ENCODE assay signal across 8 mouse cellular contexts in the genomic region with DNA sequence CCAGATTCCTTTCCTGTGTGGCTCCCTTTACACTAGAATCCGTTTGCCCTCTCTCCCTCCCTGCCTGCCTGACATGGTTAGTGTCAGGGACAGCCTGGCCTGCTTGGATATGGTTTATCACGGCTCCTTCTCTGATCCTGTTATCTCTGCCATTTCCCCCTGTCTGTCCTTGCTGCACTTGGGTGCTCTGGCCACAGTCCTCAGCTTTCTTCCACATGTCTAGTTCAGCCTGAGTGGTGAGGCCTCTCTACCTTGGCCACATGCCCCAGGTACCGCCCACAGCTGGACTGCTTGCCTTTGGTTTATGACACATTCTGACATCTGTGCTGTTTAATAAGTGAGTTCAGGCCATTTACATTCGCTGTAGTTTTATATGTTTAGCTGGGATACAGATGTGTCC. TPM values are rescaled to one million over a fixed set of nuclear protein-coding genes. Genes with fewer than 3 reads are reported as not detected.
DNase-seq lines count a peak whose midpoint lies in the region; ATAC-seq and TF ChIP-seq lines count a peak whose summit lies in the region.

No protein-coding gene starts in this region.

- peak overlapping the region; percentile 33; the same call in 1 of the 2 replicates for H3K9ac ChIP-seq in liver, adult 2 months (ENCODE audit: low read depth, low read length)
- no peak overlapping the region for H3K9ac ChIP-seq in lung, embryonic 16.5 days (ENCODE audit: low read length)
- H3K9ac ChIP-seq in hindbrain, embryonic 11.5 days (ENCODE audit: low read depth, low read length), result no peak overlapping the region

- H3K4me2 ChIP-seq in lung, embryonic 16.5 days (ENCODE audit: low read depth, low read length), result no peak overlapping the region
- no peak overlapping the region for H3K4me2 ChIP-seq in hindbrain, embryonic 11.5 days (replicated peaks; ENCODE audit: low read depth, low read length)

- ATAC-seq in lung, embryonic 16.5 days (ENCODE audit: low read depth), result peak; percentile 59; the same call in 1 of the 2 replicates
- ATAC-seq in hindbrain, embryonic 11.5 days (ENCODE audit: low FRiP score), result no peak

- no peaks in the 10 kb centered on the region for H3K9me3 ChIP-seq in lung, embryonic 16.5 days (ENCODE audit: control insufficient read depth, low read length)
- H3K9me3 ChIP-seq in hindbrain, embryonic 11.5 days (ENCODE audit: control insufficient read depth, low read length), result no peaks in the 10 kb centered on the region

- WGBS in liver, adult 2 months, result 8% methylated on average over 4 of the region's 4 CpGs
- 11% methylated on average over 4 of the region's 4 CpGs for WGBS in kidney, adult 2 months
- WGBS in lung, embryonic 16.5 days, result 35% methylated on average over 4 of the region's 4 CpGs
- 75% methylated on average over 4 of the region's 4 CpGs for WGBS in cerebellum, adult 2 months
- 67% methylated on average over 4 of the region's 4 CpGs for WGBS in hindbrain, embryonic 11.5 days

- H3K27ac ChIP-seq in liver, adult 2 months (replicated peaks; ENCODE audit: insufficient read depth, low read depth, low read length), result peak overlapping the region; percentile 51
- H3K27ac ChIP-seq in kidney, adult 2 months (ENCODE audit: insufficient read depth, low read depth, low read length), result peak overlapping the region; percentile 46
- H3K27ac ChIP-seq in lung, embryonic 16.5 days (ENCODE audit: low read length), result peak overlapping the region; percentile 51; the same call in 1 of the 2 replicates
- H3K27ac ChIP-seq in cerebellum, adult 2 months (ENCODE audit: insufficient read depth, low read length), result no peak overlapping the region
- H3K27ac ChIP-seq in hindbrain, embryonic 11.5 days (ENCODE audit: low read depth, low read length), result no peak overlapping the region

- H3K4me1 ChIP-seq in liver, adult 2 months (ENCODE audit: control insufficient read depth, insufficient read depth, low read length), result peaks cover 40% of the 10 kb centered on the region
- peaks cover 31% of the 10 kb centered on the region for H3K4me1 ChIP-seq in kidney, adult 2 months (ENCODE audit: control insufficient read depth, insufficient read depth, low read length)
- H3K4me1 ChIP-seq in lung, embryonic 16.5 days (replicated peaks; ENCODE audit: control insufficient read depth, insufficient read depth, low read length), result peaks cover 43% of the 10 kb centered on the region
- peaks cover 3% of the 10 kb centered on the region for H3K4me1 ChIP-seq in cerebellum, adult 2 months (ENCODE audit: control insufficient read depth, insufficient read depth, low read length)
- peaks cover 2% of the 10 kb centered on the region; the same call in 1 of the 2 replicates for H3K4me1 ChIP-seq in hindbrain, embryonic 11.5 days (replicated peaks; ENCODE audit: control insufficient read depth, insufficient read depth, low read length)

- no peaks in the 10 kb centered on the region for H3K36me3 ChIP-seq in liver, adult 2 months (ENCODE audit: control insufficient read depth, insufficient read depth, low read length)
- H3K36me3 ChIP-seq in kidney, adult 2 months (ENCODE audit: control insufficient read depth, insufficient read depth, low read length), result no peaks in the 10 kb centered on the region
- H3K36me3 ChIP-seq in lung, embryonic 16.5 days (ENCODE audit: control insufficient read depth, insufficient read depth, low read length), result 0 out of 2 replicates have a peak, but pooled peaks cover 2% of the 10 kb centered on the region
- H3K36me3 ChIP-seq in hindbrain, embryonic 11.5 days (ENCODE audit: control insufficient read depth, insufficient read depth, low read length), result no peaks in the 10 kb centered on the region

- 0 out of 2 replicates have a peak, but pooled peaks have one; percentile 13 for TF ChIP-seq POLR2A in liver, adult 2 months (IDR thresholded peaks at IDR 0.05; ENCODE audit: extremely low read depth, insufficient read depth, low read length)
- TF ChIP-seq POLR2A in kidney, adult 2 months (IDR thresholded peaks at IDR 0.05; ENCODE audit: low read depth, low read length), result no peak
- TF ChIP-seq POLR2A in cerebellum, adult 2 months (IDR thresholded peaks at IDR 0.05; ENCODE audit: borderline replicate concordance, insufficient read depth, low read length), result no peak

- TF ChIP-seq CTCF in liver, adult 2 months (IDR thresholded peaks at IDR 0.05; ENCODE audit: low read depth, low read length), result no peak
- TF ChIP-seq CTCF in kidney, adult 2 months (conservative IDR thresholded peaks at IDR 0.05; ENCODE audit: insufficient read depth, insufficient read length, low read depth, low read length), result no peak
- no peak for TF ChIP-seq CTCF in cerebellum, adult 2 months (IDR thresholded peaks at IDR 0.05; ENCODE audit: borderline replicate concordance, insufficient read depth, low read depth, low read length)

- H3K27me3 ChIP-seq in liver, adult 2 months (ENCODE audit: control insufficient read depth, insufficient read depth, low read length), result no peaks in the 10 kb centered on the region
- no peaks in the 10 kb centered on the region for H3K27me3 ChIP-seq in kidney, adult 2 months (replicated peaks; ENCODE audit: control insufficient read depth, insufficient read depth, low read length)
- no peaks in the 10 kb centered on the region for H3K27me3 ChIP-seq in lung, embryonic 16.5 days (ENCODE audit: control insufficient read depth, insufficient read depth, low read depth, low read length)
- no peaks in the 10 kb centered on the region for H3K27me3 ChIP-seq in cerebellum, adult 2 months (ENCODE audit: control insufficient read depth, insufficient read depth, low read length)
- no peaks in the 10 kb centered on the region for H3K27me3 ChIP-seq in hindbrain, embryonic 11.5 days (ENCODE audit: control insufficient read depth, insufficient read depth, low read length)

- H3K79me2 ChIP-seq in liver, adult 2 months (ENCODE audit: control insufficient read depth, insufficient read depth, low read length), result peaks cover 41% of the 10 kb centered on the region; the same call in 1 of the 2 replicates

- peak; percentile 87 for DNase-seq in liver, adult 2 months (ENCODE audit: extremely low read depth, low read depth, low spot score)
- DNase-seq in liver, result no peak
- peak; percentile 75 for DNase-seq in gastrocnemius, adult 18-20 months (ENCODE audit: low spot score)
- DNase-seq in kidney, adult 2 months, result peak; percentile 92
- DNase-seq in cerebellum, adult 2 months, result no peak
- no peak for DNase-seq in left cerebral cortex, adult 11 months (ENCODE audit: low spot score)
- DNase-seq in hindbrain, embryonic 11.5 days (ENCODE audit: low spot score), result no peak

- H3K4me3 ChIP-seq in liver, adult 2 months (ENCODE audit: insufficient read depth, low read depth, low read length), result no peak overlapping the region
- no peak overlapping the region for H3K4me3 ChIP-seq in kidney, adult 2 months (ENCODE audit: insufficient read depth, low read depth, low read length)
- H3K4me3 ChIP-seq in lung, embryonic 16.5 days (ENCODE audit: low read length), result no peak overlapping the region
- no peak overlapping the region for H3K4me3 ChIP-seq in cerebellum, adult 2 months (replicated peaks; ENCODE audit: insufficient read depth, low read depth, low read length)
- H3K4me3 ChIP-seq in hindbrain, embryonic 11.5 days (ENCODE audit: low read depth, low read length), result no peak overlapping the region

RNA-seq across cellular contexts. Expression of a gene that starts 11.1 kb away (rescaled TPM):
- 5.4 and 5.6 TPM in 2 replicates for total RNA-seq in liver, adult 2 months (2014; rRNA removed)
- 9.7 and 12.7 TPM in 2 replicates for polyA plus RNA-seq in liver, adult 2 months (2012; rRNA removed)
- 10 to 100 TPM; 21.1 to 31.3 TPM for total RNA-seq in gastrocnemius, adult 18-20 months (2021)
- 22.6 and 26.4 TPM in 2 replicates for polyA plus RNA-seq in kidney, adult 2 months (2012; rRNA removed)
- polyA plus RNA-seq in lung, embryonic 16.5 days (2015; fragmentation: Nextera tagmentation; extraction: Ambion mirVana), result 17.7 and 18.6 TPM in 2 replicates
- 10.9 and 11.0 TPM in 2 replicates for polyA plus RNA-seq in cerebellum, adult 2 months (2012; rRNA removed)
- 26.4 and 28.4 TPM in 2 replicates for polyA plus RNA-seq in hindbrain, embryonic 11.5 days (2014; fragmentation: Nextera tagmentation; extraction: Ambion mirVana)

Comparison
In these comparisons a context has a peak if more than half of its experiments do, and no peak if none do; other contexts are left out.
1. DNase-seq: peak in liver, adult 2 months (single experiment), gastrocnemius, adult 18-20 months (single experiment) and kidney, adult 2 months (single experiment); none in liver (single experiment), cerebellum, adult 2 months (0 of 2), left cerebral cortex, adult 11 months (single experiment) and hindbrain, embryonic 11.5 days (single experiment).
2. H3K27ac ChIP-seq: peak in liver, adult 2 months (single experiment), kidney, adult 2 months (single experiment) and lung, embryonic 16.5 days (single experiment); none in cerebellum, adult 2 months (single experiment) and hindbrain, embryonic 11.5 days (single experiment).